Mouse (Mus musculus) stomach, postnatal 0 days (tissue): ENCODE measurements at regions not wholly inside any gene's neighbourhood (a gene's known extent, or its start where the extent isn't known, plus 50 kb on each side); places are given as distances from the start of the nearest gene placed in this dataset.

Experiments
- CTCF ChIP-seq: IDR thresholded peaks from 2 replicates; pipeline ENCODE4 v1.5.1; 2016; ENCODE audit warnings: antibody characterized with exemption, low read depth, mild to moderate bottlenecking, moderate library complexity
- EP300 ChIP-seq: optimal IDR thresholded peaks from 2 replicates; pipeline ENCODE3; 2016; ENCODE audit warnings: antibody characterized with exemption

GRCm38 (mm10) chr1:193522007-193522406 lies 151.9 kb upstream of the Camk1g start:
- no peak for TF ChIP-seq CTCF
- no peak for TF ChIP-seq EP300
